Mouse (Mus musculus) midbrain, embryonic 16.5 days (tissue): Measurements from ENCODE around the gene Mcm10. TPM values are rescaled to one million over a fixed set of nuclear protein-coding genes. Genes with fewer than 3 reads are reported as not detected.

ENCODE experiments used
- ATAC-seq: fragments of 200-750 bp; cut with Nextera tagmentation; 2 replicates; pipeline ENCODE4 v1.8.0; 2017; ENCODE audit warnings: moderate TSS enrichment
- H3K27ac ChIP-seq: fragments of 300-500 bp; sonication (generic); 2 replicates; pipeline ENCODE4 v1.5.1; 2014; ENCODE audit warnings: mild to moderate bottlenecking, low read length, mixed read lengths
- H3K27me3 ChIP-seq: fragments of 300-500 bp; sonication (generic); 2 replicates; pipeline ENCODE4 v1.6.1; 2014; ENCODE audit warnings: low read depth, low read length, mixed read lengths; ENCODE audit not compliant: control insufficient read depth, insufficient read depth
- H3K36me3 ChIP-seq: fragments of 300-500 bp; sonication (generic); 2 replicates; pipeline ENCODE4 v1.6.1; 2014; ENCODE audit warnings: mild to moderate bottlenecking, low read length, moderate library complexity, mixed read lengths; ENCODE audit not compliant: control insufficient read depth, insufficient read depth
- H3K4me1 ChIP-seq: fragments of 300-500 bp; sonication (generic); 2 replicates; pipeline ENCODE4 v1.6.1; 2014; ENCODE audit warnings: mild to moderate bottlenecking, low read length, mixed read lengths; ENCODE audit not compliant: control insufficient read depth, insufficient read depth
- H3K4me2 ChIP-seq: fragments of 300-500 bp; sonication (generic); 2 replicates; pipeline ENCODE4 v1.6.1; 2014; ENCODE audit warnings: mild to moderate bottlenecking, low read length, mixed read lengths
- H3K4me3 ChIP-seq: fragments of 300-500 bp; sonication (generic); 2 replicates; pipeline ENCODE4 v1.5.1; 2014; ENCODE audit warnings: low read depth, mild to moderate bottlenecking, low read length, moderate library complexity, mixed read lengths
- H3K9ac ChIP-seq: fragments of 300-500 bp; sonication (generic); 2 replicates; pipeline ENCODE4 v1.6.1; 2014; ENCODE audit warnings: low read depth, low read length, mixed read lengths
- H3K9me3 ChIP-seq: fragments of 300-500 bp; sonication (generic); replicated peaks from 2 replicates; pipeline ENCODE4 v1.6.1; 2014; ENCODE audit warnings: mild to moderate bottlenecking, low read length, mixed read lengths; ENCODE audit not compliant: control insufficient read depth, poor library complexity, severe bottlenecking
- WGBS: fragments of 180-500 bp; shearing (Covaris S2); extraction: QIAGEN DNeasy Blood & Tissue Kit; methylation state at CpG from one replicate; pipeline ENCODE4 v1.1.7; 2014; 5-methylcytosine and 5-hydroxymethylcytosine counted together
- polyA plus RNA-seq: library from polyadenylated mRNA; unstranded; fragments of >200 nt; fragmentation: Nextera tagmentation; extraction: Ambion mirVana; gene quantifications from 2 replicates; pipeline ENCODE4 v1.2.1, GENCODE M21; 2015

The Mcm10 gene
- polyA plus RNA-seq, 1 experiment from 2014 or later = 3.0 TPM

- Histone ChIP-seq H3K27me3 (no peaks in the 10 kb centered on the region), H3K4me1 (peaks cover 2% of the 10 kb centered on the region; the same call in 1 of the 2 replicates), H3K36me3 (no peaks in the 10 kb centered on the region), H3K4me2 (no peak overlapping the region), H3K9ac (no peak overlapping the region), H3K27ac (no peak overlapping the region), H3K9me3 (no peaks in the 10 kb centered on the region), H3K4me3 (no peak overlapping the region)
- ATAC-seq = no peak
- WGBS = 90% methylated on average over 14 of the region's 14 CpGs
These were observed 11.3 kb upstream of the Mcm10 start for GRCm38 (mm10) chr2:5023699-5024399.

GRCm38 (mm10) chr2:5023275-5023674, 10.7 kb upstream of the Mcm10 start:
- ATAC-seq = no peak
- Histone ChIP-seq H3K4me3 (no peak overlapping the region), H3K4me2 (no peak overlapping the region), H3K9me3 (no peaks in the 10 kb centered on the region), H3K4me1 (peaks cover 2% of the 10 kb centered on the region; the same call in 1 of the 2 replicates), H3K36me3 (no peaks in the 10 kb centered on the region), H3K27me3 (no peaks in the 10 kb centered on the region), H3K9ac (no peak overlapping the region), H3K27ac (no peak overlapping the region)
- 88% methylated on average over 2 of the region's 2 CpGs for WGBS

GRCm38 (mm10) chr2:5019708-5020107, 7.1 kb upstream of the Mcm10 start:
- Histone ChIP-seq H3K9ac (no peak overlapping the region), H3K36me3 (no peaks in the 10 kb centered on the region), H3K4me1 (no peaks in the 10 kb centered on the region), H3K9me3 (no peaks in the 10 kb centered on the region), H3K27me3 (no peaks in the 10 kb centered on the region), H3K4me3 (no peak overlapping the region), H3K27ac (no peak overlapping the region), H3K4me2 (no peak overlapping the region)
- ATAC-seq = no peak
- WGBS = 69% methylated on average over 1 of the region's 1 CpGs

- Histone ChIP-seq H3K4me1 (peaks cover 5% of the 10 kb centered on the region), H3K27ac (no peak overlapping the region), H3K27me3 (no peaks in the 10 kb centered on the region), H3K9me3 (no peaks in the 10 kb centered on the region), H3K4me3 (no peak overlapping the region), H3K9ac (no peak overlapping the region), H3K36me3 (no peaks in the 10 kb centered on the region), H3K4me2 (no peak overlapping the region)
- 95% methylated on average over 7 of the region's 7 CpGs for WGBS
- ATAC-seq = no peak
These were observed 4.3 kb upstream of the Mcm10 start for GRCm38 (mm10) chr2:5016922-5017321.

- H3K27me3 ChIP-seq = no peaks in the 10 kb centered on the region
- H3K27ac ChIP-seq = no peak overlapping the region
- H3K4me2 ChIP-seq = no peak overlapping the region
- H3K9me3 ChIP-seq = no peaks in the 10 kb centered on the region
- H3K9ac ChIP-seq = no peak overlapping the region
- 82% methylated on average over 6 of the region's 6 CpGs for WGBS
- peaks cover 5% of the 10 kb centered on the region for H3K4me1 ChIP-seq
- no peak for ATAC-seq
- H3K4me3 ChIP-seq = no peak overlapping the region
- no peaks in the 10 kb centered on the region for H3K36me3 ChIP-seq
These were observed 2.9 kb upstream of the Mcm10 start for GRCm38 (mm10) chr2:5015527-5015926.

GRCm38 (mm10) chr2:5014616-5015015, 2.0 kb upstream of the Mcm10 start:
- no peak for ATAC-seq
- no peak overlapping the region for H3K27ac ChIP-seq
- no peaks in the 10 kb centered on the region for H3K27me3 ChIP-seq
- peaks cover 5% of the 10 kb centered on the region for H3K4me1 ChIP-seq
- no peak overlapping the region for H3K4me2 ChIP-seq
- 71% methylated on average over 7 of the region's 7 CpGs for WGBS
- H3K9me3 ChIP-seq = no peaks in the 10 kb centered on the region
- H3K9ac ChIP-seq = no peak overlapping the region
- no peaks in the 10 kb centered on the region for H3K36me3 ChIP-seq
- no peak overlapping the region for H3K4me3 ChIP-seq

GRCm38 (mm10) chr2:5011898-5012490, 597 bp downstream of the Mcm10 start:
- H3K9ac ChIP-seq = 0 out of 2 replicates have a peak overlapping the region, but pooled peaks have one; percentile 30
- no peak for ATAC-seq
- H3K4me2 ChIP-seq = peak overlapping the region; percentile 98
- 13% methylated on average over 8 of the region's 8 CpGs for WGBS
- H3K4me3 ChIP-seq = peak overlapping the region; percentile 60
- H3K9me3 ChIP-seq = no peaks in the 10 kb centered on the region
- no peaks in the 10 kb centered on the region for H3K27me3 ChIP-seq
- peaks cover 5% of the 10 kb centered on the region for H3K4me1 ChIP-seq
- no peak overlapping the region for H3K27ac ChIP-seq
- no peaks in the 10 kb centered on the region for H3K36me3 ChIP-seq

- Histone ChIP-seq H3K9me3 (no peaks in the 10 kb centered on the region), H3K27ac (no peak overlapping the region), H3K9ac (no peak overlapping the region), H3K4me1 (peaks cover 1% of the 10 kb centered on the region), H3K4me3 (no peak overlapping the region), H3K4me2 (no peak overlapping the region), H3K27me3 (no peaks in the 10 kb centered on the region), H3K36me3 (no peaks in the 10 kb centered on the region)
- ATAC-seq = no peak
- WGBS = 96% methylated on average over 4 of the region's 4 CpGs
These were observed 5.5 kb downstream of the Mcm10 start for GRCm38 (mm10) chr2:5007107-5007506.

GRCm38 (mm10) chr2:5001266-5001665, 11.3 kb downstream of the Mcm10 start:
- no peaks in the 10 kb centered on the region for H3K4me1 ChIP-seq
- no peaks in the 10 kb centered on the region for H3K9me3 ChIP-seq
- no peak for ATAC-seq
- H3K27me3 ChIP-seq = no peaks in the 10 kb centered on the region
- H3K27ac ChIP-seq = no peak overlapping the region
- no peak overlapping the region for H3K4me2 ChIP-seq
- no peak overlapping the region for H3K4me3 ChIP-seq
- H3K9ac ChIP-seq = no peak overlapping the region
- no peaks in the 10 kb centered on the region for H3K36me3 ChIP-seq
- 94% methylated on average over 6 of the region's 6 CpGs for WGBS
